Mouse (Mus musculus) heart, adult 2 months (tissue): ENCODE measurements around the gene Arid5b. TPM values are rescaled to one million over a fixed set of nuclear protein-coding genes. Genes with fewer than 3 reads are reported as not detected.

Source experiments
- DNase-seq, 2 experiments: peaks; one replicate each; pipeline ENCODE4 v3.0.0; 2021
- H3K27ac ChIP-seq: fragments of 200-600 bp; 2 replicates; pipeline ENCODE4 v1.8.1; 2022
- H3K27me3 ChIP-seq: fragments of 200-500 bp; 2 replicates; pipeline ENCODE4 v1.6.1; 2012; ENCODE audit warnings: mild to moderate bottlenecking, low read length, inconsistent platforms, mixed read lengths; ENCODE audit not compliant: control insufficient read depth, insufficient read depth
- H3K36me3 ChIP-seq: fragments of 200-500 bp; 2 replicates; pipeline ENCODE4 v1.6.1; 2012; ENCODE audit warnings: low read length, inconsistent platforms; ENCODE audit not compliant: control insufficient read depth, insufficient read depth
- H3K4me1 ChIP-seq: fragments of 200-500 bp; 2 replicates; pipeline ENCODE4 v1.6.1; 2011; ENCODE audit warnings: low read length; ENCODE audit not compliant: control insufficient read depth, insufficient read depth
- H3K4me3 ChIP-seq: fragments of 200-600 bp; 2 replicates; pipeline ENCODE4 v1.8.1; 2022
- H3K79me2 ChIP-seq: fragments of 200-500 bp; replicated peaks from 2 replicates; pipeline ENCODE4 v1.6.1; 2012; ENCODE audit warnings: mild to moderate bottlenecking, inconsistent platforms, low read length, moderate library complexity, mixed read lengths; ENCODE audit not compliant: control insufficient read depth, insufficient read depth
- H3K9ac ChIP-seq: fragments of 200-500 bp; 2 replicates; pipeline ENCODE4 v1.6.1; 2012; ENCODE audit warnings: low read depth, mild to moderate bottlenecking, control low read depth, inconsistent platforms, low read length, mixed read lengths
- CTCF ChIP-seq: fragments of 200-600 bp; IDR thresholded peaks from 2 replicates; pipeline ENCODE4 v1.8.1; 2022; ENCODE audit warnings: antibody characterized with exemption, mild to moderate bottlenecking, moderate library complexity
- EP300 ChIP-seq: fragments of 200-500 bp; IDR thresholded peaks from 2 replicates; pipeline ENCODE4 v1.6.1; 2011; ENCODE audit warnings: low read depth, low read length, control low read depth; ENCODE audit not compliant: insufficient read depth
- POLR2A ChIP-seq: fragments of 200-500 bp; IDR thresholded peaks from 2 replicates; pipeline ENCODE4 v1.6.1; 2011; ENCODE audit warnings: mild to moderate bottlenecking, low read depth, low read length, control low read depth; ENCODE audit not compliant: insufficient read depth
- WGBS: fragments of 180-500 bp; shearing (Covaris S2); methylation state at CpG from one replicate; pipeline ENCODE4 v1.1.7; 2018; 5-methylcytosine and 5-hydroxymethylcytosine counted together
- intact Hi-C: fragments of 180-260 bp; cut with DNase I; formaldehyde crosslinking; loops from one replicate; pipeline ENCODE4 v1.15.1; 2025
- polyA plus RNA-seq: library from polyadenylated mRNA; depleted of rRNA; stranded (reverse); fragments of >200 nt; gene quantifications from 2 replicates; pipeline ENCODE4 v1.2.3, GENCODE M21; 2012
- total RNA-seq, 2 experiments: library from RNA; stranded (reverse); gene quantifications; 2 replicates each; pipeline ENCODE4 v1.2.3; 2021

Gene Arid5b
- total and polyA plus RNA-seq, 3 experiments: 6.3 to 22.5 (median 21.1) TPM

GRCm38 (mm10) chr10:68090544-68090943, 188.0 kb downstream of the Arid5b start:
- Histone ChIP-seq H3K4me1 (peaks cover 22% of the 10 kb centered on the region), H3K4me3 (no peak overlapping the region), H3K36me3 (peaks cover 21% of the 10 kb centered on the region), H3K27me3 (no peaks in the 10 kb centered on the region), H3K79me2 (no peaks in the 10 kb centered on the region), H3K27ac (peak overlapping the region; percentile 89), H3K9ac (no peak overlapping the region)
- no peak for DNase-seq
- TF ChIP-seq EP300 (no peak), CTCF (no peak), POLR2A (no peak)
- 30% methylated on average over 3 of the region's 3 CpGs for WGBS
- intact Hi-C loops: loop anchor here (1.0 to 5.0 kb wide), 4 partner anchors 35 to 192 kb away; no protein-coding TSS in a partner anchor

DNA sequence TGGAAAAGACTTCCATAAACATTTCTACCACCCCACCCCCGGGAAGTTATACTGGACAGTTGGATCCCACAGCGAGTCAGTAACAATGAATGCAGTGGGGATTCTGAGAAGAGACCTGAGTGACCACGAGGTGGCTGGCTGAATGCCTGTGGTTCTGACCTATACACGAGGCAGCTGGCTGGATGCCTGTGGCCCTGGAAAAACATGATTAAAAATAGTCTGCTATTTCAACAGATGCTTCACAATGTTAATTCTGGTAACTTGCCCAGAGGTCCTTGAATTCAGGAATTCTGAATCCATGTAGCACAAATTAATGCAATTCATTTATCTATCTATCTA, 188.4 kb downstream of the Arid5b start:
- no peaks in the 10 kb centered on the region for H3K79me2 ChIP-seq
- peaks cover 22% of the 10 kb centered on the region for H3K4me1 ChIP-seq
- H3K27me3 ChIP-seq: no peaks in the 10 kb centered on the region
- WGBS: 4% methylated on average over 4 of the region's 4 CpGs
- peaks cover 21% of the 10 kb centered on the region for H3K36me3 ChIP-seq
- H3K4me3 ChIP-seq: no peak overlapping the region
- intact Hi-C loops: loop anchor here (1.0 to 5.0 kb wide), 4 partner anchors 35 to 192 kb away; no protein-coding TSS in a partner anchor
- H3K9ac ChIP-seq: peak overlapping the region; percentile 48
- DNase-seq: peak; percentile 87 to 90
- H3K27ac ChIP-seq: peak overlapping the region; percentile 89
- TF ChIP-seq EP300 (peak; percentile 98), POLR2A (0 out of 2 replicates have a peak, but pooled peaks have one; percentile 20), CTCF (peak; percentile 37)

DNA sequence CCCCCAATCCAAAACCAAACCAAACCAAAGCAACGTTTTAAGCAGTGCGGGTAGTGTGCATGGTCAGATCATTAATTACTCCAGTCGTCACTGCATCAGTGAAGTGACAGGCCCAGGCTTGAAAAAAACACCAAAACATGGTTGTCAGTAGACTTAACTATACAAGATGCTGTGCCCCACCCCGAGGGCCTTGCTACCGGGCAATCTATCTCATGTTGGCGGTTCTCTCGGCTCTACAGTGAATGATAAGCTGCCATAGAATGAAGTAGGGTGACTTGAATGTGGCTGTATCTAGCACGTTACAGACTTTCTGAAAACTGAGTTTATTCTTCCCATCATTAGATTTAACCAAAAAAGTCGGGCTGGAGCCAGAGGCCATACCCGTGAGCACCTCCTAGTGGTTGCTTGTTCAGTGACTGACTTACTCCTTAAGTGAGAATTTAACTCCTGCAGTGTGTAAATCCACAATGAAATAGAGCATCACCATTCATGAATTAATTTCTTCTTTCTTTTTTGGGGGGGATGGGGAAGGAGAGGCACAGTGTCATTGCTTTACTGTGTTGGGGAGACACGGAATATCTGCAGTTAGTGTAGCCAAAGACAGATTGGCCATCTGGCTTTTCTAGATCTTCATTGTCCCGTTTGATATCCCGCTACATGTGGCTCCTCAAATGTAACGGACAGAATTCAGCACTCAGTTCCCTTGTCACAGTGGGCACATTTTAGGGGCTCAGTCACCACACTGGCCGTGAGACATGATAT, 188.9 kb downstream of the Arid5b start:
- Histone ChIP-seq H3K4me1 (peaks cover 22% of the 10 kb centered on the region), H3K36me3 (peaks cover 21% of the 10 kb centered on the region), H3K4me3 (no peak overlapping the region), H3K27ac (peak overlapping the region; percentile 89), H3K27me3 (no peaks in the 10 kb centered on the region), H3K79me2 (no peaks in the 10 kb centered on the region), H3K9ac (peak overlapping the region; percentile 48)
- DNase-seq: no peak
- intact Hi-C loops: loop anchor here (1.0 to 5.0 kb wide), 4 partner anchors 36 to 193 kb away; no protein-coding TSS in a partner anchor
- WGBS: 38% methylated on average over 15 of the region's 15 CpGs
- TF ChIP-seq POLR2A (no peak), EP300 (no peak), CTCF (peak; percentile 69)

DNA sequence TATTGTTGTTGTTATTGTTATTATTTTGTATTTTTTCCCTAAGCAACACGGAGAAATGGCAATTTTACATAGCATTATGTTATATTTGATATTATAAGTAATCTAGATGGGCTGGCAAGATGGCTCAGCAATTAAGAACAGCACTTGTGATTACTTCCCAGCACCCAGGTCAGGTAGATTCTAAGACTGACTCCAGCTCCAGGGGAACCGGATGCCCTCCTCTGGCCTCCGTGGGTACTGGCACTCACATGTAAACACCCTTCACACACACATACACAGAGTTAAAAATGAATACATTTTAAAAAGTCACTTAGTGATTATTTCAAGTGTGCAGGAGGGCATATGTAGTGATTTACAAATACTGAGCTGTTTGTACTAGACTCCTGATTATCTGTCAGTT, 190.8 kb downstream of the Arid5b start:
- Histone ChIP-seq H3K79me2 (no peaks in the 10 kb centered on the region), H3K4me3 (no peak overlapping the region), H3K27ac (no peak overlapping the region), H3K36me3 (peaks cover 11% of the 10 kb centered on the region), H3K4me1 (peaks cover 17% of the 10 kb centered on the region), H3K9ac (no peak overlapping the region), H3K27me3 (no peaks in the 10 kb centered on the region)
- 89% methylated on average over 3 of the region's 3 CpGs for WGBS
- no peak for DNase-seq
- intact Hi-C loops: no loop called here
- no peak for TF ChIP-seq POLR2A
- peak; percentile 40 for TF ChIP-seq CTCF
- no peak for TF ChIP-seq EP300

DNA sequence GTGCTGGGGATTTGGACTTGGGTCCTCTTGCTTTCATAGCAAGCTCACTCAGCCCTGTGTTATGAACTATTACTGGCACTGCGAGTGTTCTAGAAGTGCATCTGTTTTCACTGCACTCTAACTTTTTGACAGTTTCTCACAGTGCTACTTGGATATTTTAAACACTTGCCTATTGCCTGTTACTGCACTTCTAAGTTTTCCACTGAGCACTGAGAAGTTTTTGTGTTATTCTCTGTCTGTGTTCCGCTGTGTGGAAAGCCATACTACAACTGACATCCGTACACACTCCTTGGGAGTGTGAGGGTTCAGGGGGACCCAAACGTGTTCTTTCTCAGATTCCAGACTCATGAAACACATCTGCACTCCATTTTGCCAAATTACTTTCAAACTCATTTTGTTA, 191.6 kb downstream of the Arid5b start:
- Histone ChIP-seq H3K36me3 (peaks cover 4% of the 10 kb centered on the region), H3K4me3 (no peak overlapping the region), H3K27ac (no peak overlapping the region), H3K79me2 (no peaks in the 10 kb centered on the region), H3K9ac (no peak overlapping the region), H3K27me3 (no peaks in the 10 kb centered on the region), H3K4me1 (peaks cover 16% of the 10 kb centered on the region)
- TF ChIP-seq POLR2A: no peak
- no peak for TF ChIP-seq CTCF
- no peak for TF ChIP-seq EP300
- intact Hi-C loops: no loop called here
- 84% methylated on average over 4 of the region's 4 CpGs for WGBS
- no peak for DNase-seq

DNA sequence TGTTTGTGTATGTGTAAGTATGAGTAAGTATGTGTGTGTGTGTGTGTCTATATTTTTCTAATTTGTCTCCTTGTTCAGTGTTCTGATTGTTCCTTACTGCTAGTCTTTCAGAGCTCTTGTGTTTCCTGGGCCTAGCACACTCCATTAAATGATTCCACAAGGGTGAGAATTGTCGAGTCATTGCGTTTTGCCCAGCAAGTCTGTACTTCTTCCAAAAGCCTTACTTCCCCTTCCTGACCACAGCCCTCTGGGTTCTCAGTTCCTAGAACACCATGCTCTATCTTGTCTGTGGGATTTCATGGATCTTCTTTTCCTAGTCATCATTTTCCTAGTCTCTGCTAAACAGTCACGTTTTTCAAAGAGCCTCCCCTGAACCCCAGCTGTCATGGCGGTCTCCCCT, 193.0 kb downstream of the Arid5b start:
- no peak overlapping the region for H3K27ac ChIP-seq
- WGBS: 68% methylated on average over 4 of the region's 4 CpGs
- H3K79me2 ChIP-seq: no peaks in the 10 kb centered on the region
- TF ChIP-seq CTCF (no peak), EP300 (no peak), POLR2A (no peak)
- no peaks in the 10 kb centered on the region for H3K27me3 ChIP-seq
- peaks cover 7% of the 10 kb centered on the region for H3K4me1 ChIP-seq
- H3K36me3 ChIP-seq: no peaks in the 10 kb centered on the region; the same call in none of the 2 replicates
- intact Hi-C loops: no loop called here
- no peak overlapping the region for H3K4me3 ChIP-seq
- H3K9ac ChIP-seq: no peak overlapping the region
- DNase-seq: no peak
